Mouse (Mus musculus): Measurements from ENCODE around the gene Tst.

DNA sequence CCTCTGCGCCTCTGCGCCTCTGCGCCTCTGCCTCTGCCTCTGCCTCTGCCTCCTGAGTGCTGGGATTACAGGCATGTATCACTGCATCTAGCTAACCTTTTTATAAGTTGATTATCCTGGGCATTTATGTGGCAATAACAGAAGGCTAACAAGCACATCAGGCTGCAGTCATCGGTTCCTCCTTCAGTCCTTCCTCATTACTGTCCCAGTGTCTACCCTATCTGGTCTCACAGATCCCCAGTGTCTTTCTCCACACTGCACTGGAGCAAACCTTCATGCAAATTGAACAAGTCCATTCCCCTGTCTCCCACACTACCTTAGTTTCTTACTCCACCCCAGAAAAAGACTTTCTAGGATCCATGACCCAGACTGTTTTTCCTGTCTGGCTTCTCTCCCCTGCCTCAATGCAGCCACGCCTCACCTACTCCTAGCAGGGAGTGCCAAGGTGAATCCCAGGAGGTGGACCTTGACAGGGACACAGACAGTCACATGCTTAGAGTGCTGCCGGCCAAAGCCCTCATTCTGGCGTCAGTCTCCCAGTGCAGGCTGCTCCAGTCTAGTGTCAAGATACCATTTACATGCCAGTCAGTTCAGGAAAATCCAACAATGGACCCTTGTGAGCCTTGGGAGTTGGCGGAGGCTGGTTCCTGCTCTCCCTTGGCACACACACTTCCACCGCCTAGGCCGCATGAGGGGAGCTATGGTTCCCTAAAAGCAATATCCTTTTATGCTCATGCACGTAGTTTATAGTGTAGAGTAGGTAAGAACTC, 22.1 kb downstream of the Tst start:
- TF ChIP-seq CTCF (IDR thresholded peaks at IDR 0.05; ENCODE audit: low read depth), result no peak
- TF ChIP-seq EP300 (optimal IDR thresholded peaks at IDR 0.05), result no peak

Data from stomach, postnatal 0 days (tissue).